Mouse (Mus musculus) CH12.LX (cell line): ENCODE data around the gene Glra1. TPM values are rescaled to one million over a fixed set of nuclear protein-coding genes. Genes with fewer than 3 reads are reported as not detected.

ENCODE experiments used
- DNase-seq: peaks from one replicate; pipeline ENCODE4 v3.0.0-alpha.2; 2013; ENCODE audit errors: extremely low read depth
- H3K27ac ChIP-seq: 2 replicates; pipeline ENCODE4 v1.5.1; 2012; ENCODE audit warnings: low read depth, mild to moderate bottlenecking, control low read depth, moderate library complexity; ENCODE audit not compliant: insufficient read depth
- H3K27me3 ChIP-seq: replicated peaks from 2 replicates; pipeline ENCODE3; 2012; ENCODE audit warnings: inconsistent platforms
- H3K36me3 ChIP-seq, 2 experiments: replicated peaks in 1 of 2; 2 replicates each; pipeline versions ENCODE3 to v1.6.1; 2012; ENCODE audit warnings: inconsistent platforms in 1 of 2, low read length in 1 of 2, mild to moderate bottlenecking in 1 of 2, mixed read lengths in 1 of 2, moderate library complexity in 1 of 2; ENCODE audit not compliant: control insufficient read depth in 1 of 2, insufficient read depth in 1 of 2
- H3K4me1 ChIP-seq, 2 experiments: 2 replicates each; pipeline ENCODE4 v1.6.1; 2012; ENCODE audit warnings: inconsistent platforms in 1 of 2, moderate library complexity in 1 of 2; ENCODE audit not compliant: insufficient read depth in 2 of 2, control insufficient read depth in 1 of 2
- H3K4me2 ChIP-seq: 2 replicates; pipeline ENCODE4 v1.6.1; 2012; ENCODE audit warnings: low read depth, mild to moderate bottlenecking, control low read depth; ENCODE audit not compliant: poor library complexity, insufficient read depth, severe bottlenecking
- H3K4me3 ChIP-seq, 3 experiments: fragments of 150-350 bp in 1 of 3; sonication (generic) in 1 of 3; replicated peaks in 1 of 3; 2 replicates each; pipeline versions ENCODE3 to v1.5.1; 2011 to 2012; ENCODE audit warnings: low read depth in 2 of 3, low read length in 2 of 3, mild to moderate bottlenecking in 2 of 3, moderate library complexity in 2 of 3, control low read depth in 1 of 3, improper control_type of control experiment in 1 of 3, inconsistent platforms in 1 of 3, mixed read lengths in 1 of 3; ENCODE audit not compliant: poor library complexity in 1 of 3
- H3K79me2 ChIP-seq: replicated peaks from 2 replicates; pipeline ENCODE4 v1.6.1; 2012; ENCODE audit warnings: mild to moderate bottlenecking, moderate library complexity; ENCODE audit not compliant: control insufficient read depth, poor library complexity, insufficient read depth, severe bottlenecking; ENCODE audit errors: extremely low read depth
- H3K9ac ChIP-seq: 2 replicates; pipeline ENCODE4 v1.6.1; 2012; ENCODE audit warnings: low read depth, mild to moderate bottlenecking, control low read depth, moderate library complexity; ENCODE audit not compliant: insufficient read depth
- H3K9me3 ChIP-seq: replicated peaks from 2 replicates; pipeline ENCODE3; 2012; ENCODE audit warnings: low read length, inconsistent platforms, mixed read lengths
- BHLHE40 ChIP-seq: IDR thresholded peaks from 2 replicates; pipeline ENCODE4 v1.6.1; 2011; ENCODE audit warnings: mild to moderate bottlenecking, low read depth, low read length, improper control_type of control experiment
- CHD1 ChIP-seq: IDR thresholded peaks from 2 replicates; pipeline ENCODE4 v1.6.1; 2012; ENCODE audit warnings: low read depth, low read length, improper control_type of control experiment, inconsistent platforms
- CHD2 ChIP-seq: IDR thresholded peaks from 2 replicates; pipeline ENCODE4 v1.6.1; 2011; ENCODE audit warnings: low read length, improper control_type of control experiment
- E2F4 ChIP-seq: IDR thresholded peaks from 2 replicates; pipeline ENCODE4 v1.6.1; 2011; ENCODE audit warnings: low read depth, low read length, improper control_type of control experiment; ENCODE audit not compliant: insufficient replicate concordance
- EP300 ChIP-seq: IDR thresholded peaks from 2 replicates; pipeline ENCODE4 v1.6.1; 2011; ENCODE audit warnings: low read length, improper control_type of control experiment
- HCFC1 ChIP-seq: IDR thresholded peaks from 2 replicates; pipeline ENCODE4 v1.6.1; 2012; ENCODE audit warnings: low read depth, mild to moderate bottlenecking, inconsistent platforms, low read length, improper control_type of control experiment
- JUND ChIP-seq: conservative IDR thresholded peaks from 2 replicates; pipeline ENCODE4 v1.6.1; 2011; ENCODE audit warnings: low read depth, low read length, improper control_type of control experiment
- KAT2A ChIP-seq: IDR thresholded peaks from 2 replicates; pipeline ENCODE4 v1.6.1; 2012; ENCODE audit warnings: low read length, improper control_type of control experiment, inconsistent platforms; ENCODE audit not compliant: insufficient replicate concordance
- MAFK ChIP-seq: IDR thresholded peaks from 2 replicates; pipeline ENCODE4 v1.6.1; 2011; ENCODE audit warnings: low read length, improper control_type of control experiment; ENCODE audit not compliant: insufficient replicate concordance
- MAZ ChIP-seq: IDR thresholded peaks from 2 replicates; pipeline ENCODE4 v1.6.1; 2012; ENCODE audit warnings: low read depth, mild to moderate bottlenecking, inconsistent platforms, low read length, improper control_type of control experiment, moderate library complexity
- MEF2A ChIP-seq: IDR thresholded peaks from 2 replicates; pipeline ENCODE4 v1.6.1; 2014; ENCODE audit warnings: low read depth, mild to moderate bottlenecking, inconsistent platforms, low read length, improper control_type of control experiment, borderline replicate concordance
- MXI1 ChIP-seq: IDR thresholded peaks from 2 replicates; pipeline ENCODE4 v1.6.1; 2011; ENCODE audit warnings: mild to moderate bottlenecking, low read depth, low read length, improper control_type of control experiment
- NRF1 ChIP-seq: IDR thresholded peaks from 2 replicates; pipeline ENCODE4 v1.6.1; 2014; ENCODE audit warnings: low read depth, mild to moderate bottlenecking, inconsistent platforms, low read length, improper control_type of control experiment, moderate library complexity
- PAX5 ChIP-seq: IDR thresholded peaks from 2 replicates; pipeline ENCODE4 v1.6.1; 2012; ENCODE audit warnings: low read length, inconsistent platforms, mixed read lengths
- POLR2A ChIP-seq: IDR thresholded peaks from 2 replicates; pipeline ENCODE4 v1.6.1; 2011; ENCODE audit warnings: low read depth, mild to moderate bottlenecking, improper control_type of control experiment, low read length
- SIN3A ChIP-seq: IDR thresholded peaks from 2 replicates; pipeline ENCODE4 v1.6.1; 2012; ENCODE audit warnings: low read length, improper control_type of control experiment, inconsistent platforms
- SMC3 ChIP-seq: IDR thresholded peaks from 2 replicates; pipeline ENCODE4 v1.6.1; 2011; ENCODE audit warnings: low read depth, low read length, improper control_type of control experiment
- TBP ChIP-seq: conservative IDR thresholded peaks from 2 replicates; pipeline ENCODE4 v1.6.1; 2011; ENCODE audit warnings: low read depth, low read length, improper control_type of control experiment
- USF1 ChIP-seq: IDR thresholded peaks from 2 replicates; pipeline ENCODE4 v1.6.1; 2014; ENCODE audit warnings: low read depth, mild to moderate bottlenecking, inconsistent platforms, low read length, improper control_type of control experiment
- ZMIZ1 ChIP-seq: IDR thresholded peaks from 2 replicates; pipeline ENCODE4 v1.6.1; 2012; ENCODE audit warnings: low read depth, mild to moderate bottlenecking, inconsistent platforms, low read length, improper control_type of control experiment
- ZNF384 ChIP-seq: IDR thresholded peaks from 2 replicates; pipeline ENCODE4 v1.6.1; 2012; ENCODE audit warnings: low read depth, low read length, improper control_type of control experiment, inconsistent platforms
- dilution Hi-C: fragments of 300-500 bp; cut with MboI; formaldehyde crosslinking; loops from 2 replicates; pipeline ENCODE4 v1.14.3; 2020; ENCODE audit warnings: low sequenced_read_pairs; ENCODE audit not compliant: extremely low pct_unique_long_range_greater_than_20kb, extremely low pct_ligation_motif_present
- in situ Hi-C: fragments of 300-500 bp; cut with MboI; formaldehyde crosslinking; loops from 3 replicates; pipeline ENCODE4 v1.14.3; 2019; ENCODE audit warnings: low sequenced_read_pairs, low pct_ligation_motif_present, low pct_unique_long_range_greater_than_20kb, mixed read lengths
- polyA plus RNA-seq: library from polyadenylated mRNA; unstranded; fragments of >175 nt; gene quantifications from 2 replicates; pipeline ENCODE4 v1.2.1, GENCODE M21; 2012; ENCODE audit warnings: low read depth; ENCODE audit not compliant: insufficient read length
- total RNA-seq, 2 experiments: library from RNA; depleted of rRNA; stranded (reverse); fragments of 300-350 nt in 1 of 2; fragments of >200 nt in 1 of 2; gene quantifications; 2 replicates each; pipeline ENCODE4 v1.2.3; 2012 to 2014

Gene Glra1
- total and polyA plus RNA-seq, 3 experiments = not detected

DNA sequence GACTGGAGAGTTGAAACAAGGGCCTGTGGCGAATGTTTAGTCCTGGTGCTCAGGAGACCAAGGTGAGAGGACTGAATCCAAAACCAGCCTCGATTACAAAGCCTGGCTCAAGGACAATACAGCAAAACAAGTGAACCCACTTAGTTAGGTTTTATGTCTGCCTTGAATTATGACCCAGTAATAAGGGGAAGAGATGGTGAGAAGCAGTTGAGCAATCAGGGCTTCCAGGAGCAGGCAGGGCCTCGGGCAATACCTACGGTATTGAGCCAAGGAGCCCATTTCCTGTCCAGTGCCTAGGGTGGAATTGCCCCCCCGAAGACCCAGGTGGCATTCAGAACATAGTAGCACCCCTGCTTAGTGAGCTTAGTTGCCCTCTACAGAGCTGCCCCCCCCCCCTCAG is 105.1 kb downstream of the Glra1 start:
- no peak overlapping the region for H3K4me3 ChIP-seq
- H3K27ac ChIP-seq = no peak overlapping the region
- H3K36me3 ChIP-seq = peaks cover 35 to 46% of the 10 kb centered on the region in 2 experiments
- in situ Hi-C loops = loop anchor here (25.0 kb wide), 1 partner anchor 484 kb away; no protein-coding TSS in a partner anchor
- H3K4me2 ChIP-seq = no peak overlapping the region
- TF ChIP-seq TBP (no peak), KAT2A (no peak), USF1 (no peak), MAFK (no peak), MAZ (no peak), MEF2A (no peak), PAX5 (no peak), NRF1 (no peak), EP300 (no peak), POLR2A (no peak; the same call in 1 of the 2 replicates), CHD1 (no peak), ZMIZ1 (no peak), SMC3 (no peak), HCFC1 (no peak), BHLHE40 (no peak), ZNF384 (no peak), JUND (no peak), E2F4 (no peak), SIN3A (no peak)
- H3K9ac ChIP-seq = no peak overlapping the region
- no peaks in the 10 kb centered on the region for H3K27me3 ChIP-seq
- H3K79me2 ChIP-seq = no peaks in the 10 kb centered on the region
- no peak for DNase-seq
- dilution Hi-C loops = no loop called here
- no peaks in the 10 kb centered on the region for H3K9me3 ChIP-seq
- H3K4me1 ChIP-seq = peaks cover 6 to 25% of the 10 kb centered on the region in 2 experiments; a peak in 3 of 4 replicates

DNA sequence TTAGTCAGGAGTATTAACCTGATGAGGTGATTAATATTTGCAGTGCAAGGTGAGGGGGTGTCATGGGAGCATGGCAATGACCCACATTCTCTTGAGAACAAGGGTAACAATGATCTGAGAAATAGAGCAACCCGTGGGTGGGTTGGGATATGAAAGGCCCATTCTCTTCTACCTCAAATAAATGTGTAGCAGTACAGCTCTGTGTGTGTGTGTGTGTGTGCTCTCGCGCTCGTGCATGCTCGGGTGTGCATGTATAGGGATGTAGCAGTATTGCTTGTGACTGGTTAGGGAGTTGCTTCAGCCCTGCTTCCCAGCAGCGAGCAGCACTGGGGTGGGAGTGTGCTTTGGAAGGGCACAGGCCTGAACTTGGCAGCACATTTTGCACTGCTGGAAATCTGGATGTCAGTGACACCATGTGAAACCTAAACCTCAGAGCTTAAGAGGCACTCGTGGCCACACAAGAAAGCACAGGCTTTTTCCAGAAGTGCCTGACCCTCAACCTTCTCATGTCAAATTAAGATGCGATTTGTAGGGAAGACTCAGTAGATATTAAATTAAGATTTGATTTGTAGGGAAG is 106.0 kb downstream of the Glra1 start:
- Histone ChIP-seq H3K27ac (no peak overlapping the region), H3K4me3 (no peak overlapping the region), H3K9ac (no peak overlapping the region), H3K4me2 (no peak overlapping the region), H3K4me1 (peaks cover 6 to 25% of the 10 kb centered on the region in 2 experiments; a peak in 3 of 4 replicates), H3K27me3 (no peaks in the 10 kb centered on the region), H3K36me3 (peaks cover 44 to 55% of the 10 kb centered on the region in 2 experiments), H3K79me2 (no peaks in the 10 kb centered on the region), H3K9me3 (no peaks in the 10 kb centered on the region)
- TF ChIP-seq MXI1 = no peak
- 0 out of 2 replicates have a peak, but pooled peaks have one; percentile 6 for TF ChIP-seq CHD2
- DNase-seq = no peak
- dilution Hi-C loops = no loop called here
- in situ Hi-C loops = loop anchor here (25.0 kb wide), 1 partner anchor 485 kb away; no protein-coding TSS in a partner anchor
